Mouse (Mus musculus) cerebellum, adult 2 months (tissue): ENCODE data around the gene Net1.

ENCODE experiments used
- CTCF ChIP-seq: fragments of 200-500 bp; IDR thresholded peaks from 2 replicates; pipeline ENCODE4 v1.5.1; 2011; ENCODE audit warnings: low read depth, mild to moderate bottlenecking, control low read depth, low read length, moderate library complexity, borderline replicate concordance; ENCODE audit not compliant: insufficient read depth
- POLR2A ChIP-seq: fragments of 200-500 bp; IDR thresholded peaks from 2 replicates; pipeline ENCODE4 v1.6.1; 2011; ENCODE audit warnings: low read length, control low read depth, borderline replicate concordance; ENCODE audit not compliant: insufficient read depth

- TF ChIP-seq POLR2A (no peak), CTCF (no peak)
Observed at GRCm38 (mm10) chr13:3866355-3867052, 51.5 kb downstream of the Net1 start.
